Mouse (Mus musculus): ENCODE data around the gene Scaf1.

GRCm38 (mm10) chr7:45040851-45041250 is 24.7 kb upstream of the Scaf1 start:
- TF ChIP-seq CTCF (IDR thresholded peaks at IDR 0.05; ENCODE audit: borderline replicate concordance, insufficient read depth, low read length): no peak
- TF ChIP-seq POLR2A (IDR thresholded peaks at IDR 0.05; ENCODE audit: low read depth, low read length): no peak

Measured in embryonic fibroblast, embryonic 13.5 days (primary cell).